Mouse (Mus musculus): ENCODE results near the gene Col27a1.

- TF ChIP-seq GATA1 (IDR thresholded peaks at IDR 0.05; ENCODE audit: borderline replicate concordance, low read length), result no peak
- no peak for TF ChIP-seq FLI1 (IDR thresholded peaks at IDR 0.05; ENCODE audit: low read length)
Observed at GRCm38 (mm10) chr4:63229991-63230581, 16.3 kb downstream of the Col27a1 start.
